Mouse (Mus musculus): ENCODE data around the gene Arhgap27. TPM values are rescaled to one million over a fixed set of nuclear protein-coding genes. Genes with fewer than 3 reads are reported as not detected.

Gene Arhgap27
- total RNA-seq, 1 experiment from 2014 or later: 19.3 TPM

- DNase-seq: no peak
Measured at GRCm38 (mm10) chr11:103356032-103356571, 7.4 kb downstream of the Arhgap27 start.

- no peak for DNase-seq
Measured at GRCm38 (mm10) chr11:103355251-103355650, 8.2 kb downstream of the Arhgap27 start.

GRCm38 (mm10) chr11:103354033-103354432 lies 9.5 kb downstream of the Arhgap27 start:
- no peak for DNase-seq

GRCm38 (mm10) chr11:103352239-103352814 lies 11.2 kb downstream of the Arhgap27 start:
- no peak for DNase-seq

GRCm38 (mm10) chr11:103350711-103351315 lies 12.7 kb downstream of the Arhgap27 start:
- no peak for DNase-seq

- no peak for DNase-seq
Measured at GRCm38 (mm10) chr11:103349699-103350098, 13.8 kb downstream of the Arhgap27 start.

- DNase-seq: peak; percentile 59
Measured at GRCm38 (mm10) chr11:103346657-103347056, 16.8 kb downstream of the Arhgap27 start.

- DNase-seq: no peak
Measured at GRCm38 (mm10) chr11:103346236-103346635, 17.3 kb downstream of the Arhgap27 start.

GRCm38 (mm10) chr11:103345408-103346091 lies 17.9 kb downstream of the Arhgap27 start:
- no peak for DNase-seq

- no peak for DNase-seq
Measured at GRCm38 (mm10) chr11:103344494-103345332, 18.8 kb downstream of the Arhgap27 start.

GRCm38 (mm10) chr11:103343881-103344280 lies 19.6 kb downstream of the Arhgap27 start:
- DNase-seq: no peak

- DNase-seq: no peak
Measured at GRCm38 (mm10) chr11:103343063-103343462, 20.4 kb downstream of the Arhgap27 start.

- peak; percentile 83 for DNase-seq
Measured at GRCm38 (mm10) chr11:103340677-103341076, 22.8 kb downstream of the Arhgap27 start.

GRCm38 (mm10) chr11:103340130-103340529 lies 23.4 kb downstream of the Arhgap27 start:
- no peak for DNase-seq

- peak; percentile 75 for DNase-seq
Measured at GRCm38 (mm10) chr11:103339414-103340119, 23.9 kb downstream of the Arhgap27 start.

GRCm38 (mm10) chr11:103338671-103339070 lies 24.8 kb downstream of the Arhgap27 start:
- no peak for DNase-seq

- no peak for DNase-seq
Measured at GRCm38 (mm10) chr11:103338119-103338518, 25.4 kb downstream of the Arhgap27 start.

- no peak for DNase-seq
Measured at GRCm38 (mm10) chr11:103337180-103337579, 26.3 kb downstream of the Arhgap27 start.

GRCm38 (mm10) chr11:103335561-103335960 lies 27.9 kb downstream of the Arhgap27 start:
- no peak for DNase-seq

- DNase-seq: no peak
Measured at GRCm38 (mm10) chr11:103334925-103335324, 28.6 kb downstream of the Arhgap27 start.

GRCm38 (mm10) chr11:103333719-103334398 lies 29.6 kb downstream of the Arhgap27 start:
- peak; percentile 68 for DNase-seq

All from adrenal gland, postnatal 14 days (tissue).